Mouse (Mus musculus): Measurements from ENCODE around the gene Tmem200c. TPM values are rescaled to one million over a fixed set of nuclear protein-coding genes. Genes with fewer than 3 reads are reported as not detected.

The Tmem200c gene
- total RNA-seq, 2 experiments from 2014 or later: 6.0 to 7.0 TPM

GRCm38 (mm10) chr17:68890672-68891071 is 64.2 kb downstream of the Tmem200c start:
- no peak for DNase-seq (ENCODE audit: low spot score in 2 of 2)

Other genes with a start within 250 kb of the Tmem200c start
- 100 to 1,000 TPM; 140 to 143 TPM for gene Epb41l3, start 249.1 kb downstream of the Tmem200c start, total RNA-seq (2021)